Mouse (Mus musculus) embryo, embryonic 11.5 days (tissue): ENCODE measurements at regions not wholly inside any gene's neighbourhood (a gene's known extent, or its start where the extent isn't known, plus 50 kb on each side); places are given as distances from the start of the nearest gene placed in this dataset.
"Not testable (repeated sequence)": the region's sequence is repeated elsewhere in the genome, so short reads cannot be mapped to it uniquely, and the experiment has no call there.

Experiments used
- DNase-seq: peaks from one replicate; pipeline ENCODE4 v3.0.0-alpha.2; 2012; ENCODE audit warnings: low read depth, low spot score

- peak; percentile 76 for DNase-seq
Measured at GRCm38 (mm10) chr9:17987606-17988005, 304.3 kb upstream of the Chordc1 start.

- DNase-seq = peak; percentile 7
Measured at GRCm38 (mm10) chr9:18002557-18002956, 289.4 kb upstream of the Chordc1 start.

- DNase-seq = no peak
Measured at GRCm38 (mm10) chr9:18041346-18041745, 250.6 kb upstream of the Chordc1 start.

DNA sequence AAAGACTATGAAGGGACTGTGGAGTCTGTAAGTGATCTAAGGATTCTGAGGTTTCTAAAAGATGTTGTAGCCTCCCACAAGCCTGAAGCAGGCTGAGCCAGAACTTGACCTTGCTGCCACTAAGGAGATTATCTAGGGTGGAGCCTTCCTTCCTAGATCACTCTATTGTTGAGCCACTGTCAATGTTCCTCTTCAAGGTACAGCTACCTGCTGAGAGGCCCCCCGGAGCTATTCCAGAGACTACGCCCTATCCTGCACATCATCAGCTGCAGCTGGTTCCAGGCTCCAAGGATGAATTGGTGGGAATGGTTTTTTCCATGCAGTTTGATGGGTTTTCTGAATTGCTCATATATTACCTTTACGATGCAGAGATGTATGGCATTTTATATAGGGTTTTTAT is 249.3 kb upstream of the Chordc1 start:
- DNase-seq = not testable (repeated sequence)

DNA sequence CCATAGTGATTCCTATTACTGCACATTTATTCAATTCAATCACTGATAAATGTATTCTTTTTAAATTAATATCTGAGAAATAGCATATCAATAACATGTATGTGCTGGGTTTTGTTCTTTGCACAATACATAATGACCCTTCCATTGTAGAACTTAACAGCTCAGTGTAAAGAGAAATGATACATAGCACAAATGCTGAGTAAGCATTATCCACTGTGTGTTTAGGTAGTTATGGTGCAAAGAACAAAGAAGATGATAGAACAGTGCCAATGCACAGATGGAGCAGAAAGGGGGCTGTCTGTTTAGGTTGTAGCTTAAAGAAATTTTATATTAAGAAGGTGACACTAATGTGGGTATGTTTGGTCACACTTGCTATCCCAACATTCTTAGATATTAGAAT is 215.0 kb upstream of the Chordc1 start:
- DNase-seq = no peak

DNA sequence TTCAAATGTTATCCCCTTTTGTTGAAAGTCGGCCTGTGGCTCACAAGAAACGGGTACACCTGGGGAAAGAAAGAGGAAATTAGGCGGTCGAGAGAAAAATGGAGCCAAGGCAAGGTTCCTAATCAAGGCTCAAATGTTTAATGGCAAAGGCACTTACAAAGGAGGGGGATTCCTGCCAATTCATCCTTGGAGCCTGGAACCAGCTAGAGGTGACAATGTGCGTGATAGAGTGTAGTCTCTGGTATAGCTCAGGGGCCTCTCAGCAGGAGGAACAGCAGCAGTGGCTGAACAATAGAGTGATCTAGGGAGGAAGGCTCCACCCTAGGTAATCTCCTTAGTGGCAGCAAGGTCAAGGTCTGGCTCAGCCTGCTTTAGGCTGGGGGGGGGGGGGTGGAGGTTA is 213.5 kb upstream of the Chordc1 start:
- DNase-seq = not testable (repeated sequence)

DNA sequence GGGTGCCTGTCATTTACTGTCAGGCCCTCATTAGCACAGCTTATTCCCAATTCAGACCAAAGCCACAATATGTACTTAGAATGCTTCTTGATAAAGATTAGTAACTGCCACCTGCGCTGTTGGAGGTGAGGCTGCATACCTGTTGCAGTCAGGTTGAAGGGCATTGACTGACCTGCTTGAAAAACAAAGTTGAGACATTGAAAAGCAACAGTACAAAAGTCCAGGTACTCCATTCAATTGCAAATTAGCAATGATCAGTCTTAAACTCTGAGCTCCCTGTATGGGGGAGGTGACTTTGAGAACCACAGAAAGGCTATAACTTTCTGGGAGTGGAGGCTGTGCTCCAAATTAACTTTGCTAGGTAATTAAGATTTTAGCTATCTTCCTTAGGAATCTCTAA is 212.8 kb upstream of the Chordc1 start:
- not testable (repeated sequence) for DNase-seq
